Mouse (Mus musculus) adrenal gland (tissue): Measurements from ENCODE around the gene Pabpc1l.
"Not testable (repeated sequence)": the region's sequence is repeated elsewhere in the genome, so short reads cannot be mapped to it uniquely, and the experiment has no call there.

ENCODE experiments used
- intact Hi-C: fragments of 180-260 bp; cut with DNase I; formaldehyde crosslinking; loops from one replicate; pipeline ENCODE4 v1.15.1; 2025

Gene Pabpc1l

DNA sequence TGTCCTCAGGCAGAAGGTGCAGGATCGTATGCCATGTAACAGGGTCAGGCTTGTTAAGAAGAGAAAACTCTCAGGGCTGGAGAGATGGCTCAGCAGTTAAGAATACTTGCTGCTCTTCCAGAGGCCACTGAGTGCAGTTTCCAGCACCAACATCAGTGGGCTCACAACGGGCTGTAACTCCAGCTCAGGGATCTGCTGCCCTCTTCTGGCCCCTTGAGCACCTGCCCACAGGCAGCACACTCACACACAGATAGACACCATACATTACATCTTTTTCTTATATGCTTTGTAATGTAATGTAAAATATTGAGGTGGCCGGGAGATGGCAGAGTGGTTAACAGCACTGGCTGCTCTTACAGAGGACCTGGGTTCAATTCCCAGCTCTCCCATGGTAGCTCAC, 7.7 kb downstream of the Pabpc1l start:
- intact Hi-C loops: no loop called here

DNA sequence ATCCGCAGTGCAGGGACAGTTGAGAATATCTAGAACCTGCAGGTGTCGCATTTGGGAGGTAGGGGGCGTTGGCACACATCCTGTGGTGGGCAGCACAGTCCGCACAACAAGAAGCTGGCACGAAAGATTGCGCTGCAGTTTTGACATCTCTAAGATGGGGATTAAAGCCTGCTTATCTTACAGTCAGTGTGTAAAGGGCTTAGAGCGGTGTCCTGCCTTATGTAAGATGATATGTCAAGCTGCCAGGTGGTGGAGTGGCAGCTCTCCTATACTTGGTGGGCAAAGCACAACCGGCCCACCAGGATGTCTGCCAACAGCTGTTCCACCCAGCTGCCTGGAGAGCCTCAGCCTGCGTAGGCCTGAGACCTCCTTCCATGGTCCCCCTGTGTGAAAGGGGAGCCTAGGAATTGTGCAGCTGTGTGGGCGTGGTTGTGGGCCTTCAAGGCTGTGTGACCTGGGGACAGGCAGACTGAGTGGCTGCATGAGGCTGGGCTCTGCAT, 11.3 kb downstream of the Pabpc1l start:
- intact Hi-C loops: no loop called here

DNA sequence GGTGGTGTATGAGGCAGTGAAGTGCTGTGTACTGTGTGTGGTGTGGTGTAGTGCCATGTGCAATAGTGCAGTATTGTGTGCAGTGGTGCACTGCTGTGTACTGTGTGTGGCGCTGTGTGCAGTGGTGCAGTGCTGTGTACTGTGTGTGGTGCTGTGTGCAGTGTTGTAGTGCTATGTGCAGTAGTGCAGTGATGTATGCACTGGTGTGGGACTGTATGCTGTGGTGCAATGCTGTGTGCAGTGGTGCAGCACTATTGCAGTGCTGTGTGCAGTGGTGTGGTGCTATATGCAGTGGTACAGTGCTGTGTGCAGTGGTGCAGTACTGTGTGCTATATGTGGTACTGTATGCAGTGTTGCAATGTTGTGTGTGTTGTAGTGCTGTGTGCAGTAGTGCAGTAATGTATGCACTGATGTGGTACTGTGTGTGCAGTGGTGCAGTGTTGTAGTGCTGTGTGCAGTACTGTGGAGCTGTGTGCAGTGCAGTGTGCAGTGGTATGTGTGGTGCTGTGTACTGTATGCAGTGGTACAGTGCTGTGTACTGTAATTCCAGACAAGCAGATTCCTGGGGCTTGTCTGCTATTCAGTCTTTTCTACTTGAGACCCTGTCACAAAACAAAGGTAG, 13.3 kb downstream of the Pabpc1l start:
- intact Hi-C loops: no loop called here

DNA sequence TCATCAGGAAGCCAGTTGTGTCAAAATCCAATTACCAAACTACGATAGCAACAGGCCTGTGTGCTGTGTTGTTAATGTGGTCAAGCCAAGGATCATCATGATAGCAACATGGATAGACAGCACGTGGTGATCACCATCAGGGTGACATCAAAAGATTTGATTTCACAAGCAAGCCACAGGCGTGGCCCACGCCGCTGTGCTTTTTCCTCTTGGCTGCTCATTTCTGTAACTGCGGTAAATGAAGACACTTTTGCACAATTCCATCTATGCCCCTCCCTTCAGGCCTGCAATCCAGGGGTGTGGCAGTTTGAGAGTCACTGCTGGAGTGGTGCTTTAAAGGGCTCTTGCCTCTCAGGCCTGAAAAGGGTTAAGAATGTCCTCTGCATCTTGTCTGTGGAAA, 15.7 kb downstream of the Pabpc1l start:
- intact Hi-C loops: no loop called here

DNA sequence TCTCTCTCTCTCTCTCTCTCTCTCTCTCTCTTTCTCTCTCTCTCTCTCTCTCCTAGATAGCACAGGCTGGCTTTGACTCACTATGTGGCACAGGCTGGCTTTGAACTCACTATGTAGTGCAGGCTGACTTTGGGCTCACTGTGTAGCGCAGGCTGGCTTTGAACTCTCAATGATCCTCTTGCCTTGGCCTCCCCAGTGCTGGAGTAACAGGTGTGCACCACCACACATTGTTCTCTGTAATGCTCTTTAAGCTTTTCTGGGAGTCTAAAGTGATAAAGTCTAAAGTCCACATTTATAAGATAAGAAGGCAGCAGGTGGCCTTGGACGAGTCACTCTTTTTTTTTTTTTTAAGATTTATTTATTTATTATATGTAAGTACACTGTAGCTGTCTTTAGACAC, 16.3 kb downstream of the Pabpc1l start:
- intact Hi-C loops: no loop called here

DNA sequence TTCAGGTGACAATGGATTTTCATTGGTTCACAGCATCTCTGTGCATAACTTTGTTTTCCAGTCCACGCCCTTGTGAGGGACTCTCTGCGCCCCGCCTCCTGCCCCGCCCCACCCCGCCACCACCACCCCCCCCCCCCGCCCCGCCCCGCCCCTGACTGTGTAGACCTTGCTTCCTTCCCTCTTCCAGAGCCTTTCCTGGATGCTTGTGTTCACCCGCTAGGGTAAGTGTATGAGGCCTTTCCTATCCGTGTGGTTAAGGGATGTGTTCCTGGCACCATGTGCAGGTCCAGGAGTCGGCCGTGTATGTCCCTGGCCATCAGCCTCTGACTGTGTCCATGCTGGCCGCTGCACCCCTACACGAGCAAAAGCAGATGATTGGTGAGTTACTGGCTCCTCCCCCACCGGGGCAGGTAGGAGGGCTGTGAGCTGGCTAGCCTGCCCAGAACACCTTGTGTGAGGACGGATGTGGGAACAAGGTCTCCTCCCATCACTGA, 22.0 kb downstream of the Pabpc1l start:
- intact Hi-C loops: no loop called here

DNA sequence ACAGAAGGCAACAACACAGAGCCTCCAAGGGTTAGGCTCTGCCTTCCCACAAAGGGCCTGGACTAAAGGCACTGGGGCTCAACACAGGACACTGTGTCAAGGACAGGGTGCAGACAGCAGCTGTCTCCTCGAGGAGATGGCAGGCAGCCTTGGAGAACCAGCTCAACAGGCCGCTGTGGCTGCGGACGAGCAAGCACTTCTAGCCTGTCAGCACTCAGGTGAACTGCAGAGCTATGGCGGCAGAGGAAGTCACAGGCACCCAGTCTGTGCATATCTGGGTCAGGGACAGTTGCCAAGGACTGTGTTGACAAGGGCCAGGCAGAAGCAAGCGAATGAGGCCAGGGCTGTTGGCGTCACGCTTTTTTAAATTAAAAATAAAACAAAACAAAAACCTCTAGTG, 28.5 kb downstream of the Pabpc1l start:
- intact Hi-C loops: no loop called here

DNA sequence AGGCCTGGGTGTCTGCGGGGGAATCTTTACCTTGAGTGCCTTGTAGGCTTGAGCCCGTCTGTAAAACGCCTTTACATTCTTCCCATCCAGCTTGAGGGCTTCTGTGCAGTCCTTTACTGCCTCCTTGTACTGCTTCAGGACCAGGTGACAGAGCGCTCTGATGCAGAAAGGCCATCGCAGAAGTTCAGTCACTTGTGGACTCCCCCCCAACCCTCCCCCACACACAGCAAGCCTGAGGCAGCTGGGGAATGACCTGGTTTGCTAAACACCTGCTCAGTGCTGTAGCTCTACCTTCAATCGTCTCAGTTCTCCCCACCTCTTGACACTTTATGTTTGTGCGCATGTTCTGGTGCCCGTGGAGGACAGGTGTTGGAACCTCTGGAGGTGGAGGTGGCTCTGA, 29.4 kb downstream of the Pabpc1l start:
- intact Hi-C loops: no loop called here

DNA sequence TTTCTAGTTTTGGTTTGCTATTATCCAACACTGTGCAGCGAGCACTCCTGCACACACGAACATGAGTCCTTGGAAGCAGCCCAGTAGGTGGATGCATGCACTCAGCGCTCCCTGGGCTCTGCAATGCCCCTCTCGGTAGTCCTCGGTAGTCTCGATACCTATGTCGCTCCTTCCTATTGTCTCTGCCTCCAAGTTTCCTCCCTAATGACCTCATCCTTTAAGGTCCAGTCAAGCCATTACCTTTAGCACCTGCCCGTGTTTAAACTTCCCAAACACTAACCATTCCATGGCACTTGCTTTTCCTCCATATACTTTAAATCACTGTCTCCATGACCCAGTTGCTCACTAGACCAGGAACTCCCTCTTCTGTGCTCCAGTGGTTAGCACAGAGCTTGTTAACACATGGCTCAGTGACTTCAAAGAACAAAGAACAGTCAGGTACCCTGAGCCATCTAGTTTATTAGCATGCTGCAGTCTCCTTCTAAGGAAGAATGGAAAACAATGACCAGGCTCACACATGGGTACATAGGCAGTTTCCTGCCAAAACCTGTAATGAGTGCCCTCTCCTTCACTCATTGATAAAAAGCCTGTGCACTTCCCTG, 34.5 kb downstream of the Pabpc1l start:
- intact Hi-C loops: no loop called here

DNA sequence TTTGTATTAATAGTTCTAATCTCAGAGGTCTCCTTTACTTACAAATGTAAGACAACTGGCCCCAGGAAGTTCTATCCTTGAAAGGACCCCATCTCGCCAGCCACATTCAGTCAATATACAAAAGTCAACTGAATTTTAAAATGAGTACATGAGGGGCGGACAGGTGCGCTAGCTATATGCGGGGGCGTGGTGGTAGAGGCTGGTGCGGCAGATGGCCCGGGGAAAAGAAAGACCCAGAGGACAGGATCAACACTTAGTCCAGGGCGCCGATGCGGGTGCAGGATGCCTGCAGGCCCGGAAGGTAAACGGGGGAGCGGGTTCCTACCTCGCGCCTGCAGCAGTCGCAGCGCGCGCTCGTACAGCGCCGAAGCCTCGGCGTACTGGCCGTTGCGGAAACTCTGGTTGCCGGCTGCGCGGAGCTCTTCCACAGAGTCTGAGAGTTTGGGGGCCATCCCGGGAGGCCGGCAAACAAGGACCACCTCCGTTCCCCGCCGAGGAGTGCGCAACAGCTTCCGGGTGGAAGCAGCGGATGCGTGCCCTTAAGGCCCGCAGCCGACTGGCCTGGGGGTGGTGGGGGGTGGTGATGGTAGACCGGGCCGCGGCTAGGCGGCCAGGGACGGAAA, 45.0 kb downstream of the Pabpc1l start, which contains the start of gene Stk4:
Stk4 (plus strand) TSS at position 181 of the 623 bp plus-strand sequence.
- intact Hi-C loops: no loop called here

DNA sequence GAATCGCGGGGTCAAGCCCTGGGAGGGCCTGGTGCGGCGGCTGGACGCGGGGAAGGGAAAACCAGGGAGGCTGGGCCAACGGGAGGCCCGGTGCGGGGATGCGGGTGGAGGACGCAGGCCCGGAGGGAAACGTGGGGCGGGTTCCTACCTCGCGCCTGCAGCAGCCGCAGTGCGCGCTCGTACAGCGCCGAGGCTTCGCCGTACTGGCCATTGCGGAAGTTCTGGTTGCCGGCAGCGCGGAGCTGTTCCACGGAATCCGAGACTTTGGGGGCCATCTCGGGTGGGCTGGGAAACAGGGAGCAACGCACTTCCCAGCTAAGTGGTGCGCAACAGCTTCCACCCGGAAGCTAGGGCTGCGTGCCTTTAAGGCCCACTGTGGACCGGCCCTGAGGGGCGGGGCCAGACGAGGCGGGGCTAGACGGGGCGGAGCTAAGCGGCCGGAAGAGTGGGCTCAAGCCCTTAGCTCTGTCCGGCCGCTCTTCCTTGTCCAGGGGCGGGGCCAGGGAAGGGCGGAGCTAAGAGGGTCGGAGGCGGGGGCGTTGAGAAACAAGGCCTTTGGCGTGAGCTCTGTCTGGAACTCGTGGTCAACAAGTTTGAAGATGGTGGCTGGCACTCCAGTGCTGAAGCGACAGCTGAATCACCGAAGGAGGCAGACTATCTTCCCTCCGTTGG, 45.7 kb downstream of the Pabpc1l start, which contains the start of gene Tomm34:
Tomm34 (minus strand) TSS at position 405 of the 672 bp plus-strand sequence.
- intact Hi-C loops: no loop called here

DNA sequence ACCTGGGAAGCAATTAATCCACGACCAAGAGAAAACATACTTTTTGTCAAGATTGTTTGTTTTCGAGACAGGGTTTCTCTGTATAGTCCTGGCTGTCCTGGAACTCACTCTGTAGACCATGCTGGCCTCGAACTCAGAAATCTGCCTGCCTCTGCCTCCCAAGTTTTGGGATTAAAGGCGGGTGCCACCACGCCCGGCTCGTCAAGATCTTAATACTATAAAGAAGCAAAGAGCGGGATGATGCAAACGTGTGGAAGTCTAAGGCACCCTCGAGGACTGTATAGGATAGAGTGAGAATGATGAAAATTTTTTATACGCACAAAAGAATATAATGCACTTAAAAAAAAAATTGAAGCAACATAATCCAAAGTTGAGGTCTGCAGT, 46.2 kb downstream of the Pabpc1l start:
- intact Hi-C loops: not testable (repeated sequence)

DNA sequence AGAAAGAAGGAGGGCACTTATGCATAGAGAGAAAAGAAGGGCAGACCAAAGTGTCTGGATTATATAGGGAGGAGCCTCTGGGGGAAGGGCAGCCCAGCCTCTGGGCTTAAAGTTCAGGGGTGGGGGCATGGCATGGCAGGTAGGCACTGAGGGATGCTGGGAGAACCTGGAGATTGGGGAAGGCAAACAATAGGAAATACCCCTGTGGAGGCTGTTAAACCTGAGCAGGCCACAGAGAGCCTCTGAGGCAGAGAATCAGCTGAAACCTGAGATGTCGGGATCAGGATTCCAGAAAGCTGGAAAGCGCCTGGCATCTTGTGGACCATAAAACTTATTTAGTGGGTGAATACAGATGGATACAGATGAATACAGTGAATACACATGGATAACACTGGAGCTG, 46.9 kb downstream of the Pabpc1l start:
- intact Hi-C loops: no loop called here

DNA sequence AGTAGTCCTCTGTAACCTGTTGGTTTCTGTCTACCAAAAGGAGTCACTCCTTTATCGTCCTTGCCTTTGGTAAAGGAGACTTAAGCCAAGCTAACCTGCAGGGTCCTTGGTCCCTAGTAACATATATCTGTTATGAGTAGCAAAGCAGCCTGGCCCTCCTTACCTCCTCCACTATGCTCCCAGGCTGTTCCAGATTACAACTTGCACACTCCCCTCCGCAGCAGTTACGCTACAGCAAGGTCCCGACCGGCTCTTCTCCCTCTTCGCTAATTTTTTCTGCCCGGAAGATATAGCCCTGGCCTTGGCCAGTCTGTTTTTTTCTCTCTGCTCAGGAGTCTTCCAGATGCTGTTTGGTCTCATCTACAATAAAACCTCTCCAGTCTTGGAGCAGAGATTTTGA, 47.9 kb downstream of the Pabpc1l start:
- intact Hi-C loops: no loop called here

DNA sequence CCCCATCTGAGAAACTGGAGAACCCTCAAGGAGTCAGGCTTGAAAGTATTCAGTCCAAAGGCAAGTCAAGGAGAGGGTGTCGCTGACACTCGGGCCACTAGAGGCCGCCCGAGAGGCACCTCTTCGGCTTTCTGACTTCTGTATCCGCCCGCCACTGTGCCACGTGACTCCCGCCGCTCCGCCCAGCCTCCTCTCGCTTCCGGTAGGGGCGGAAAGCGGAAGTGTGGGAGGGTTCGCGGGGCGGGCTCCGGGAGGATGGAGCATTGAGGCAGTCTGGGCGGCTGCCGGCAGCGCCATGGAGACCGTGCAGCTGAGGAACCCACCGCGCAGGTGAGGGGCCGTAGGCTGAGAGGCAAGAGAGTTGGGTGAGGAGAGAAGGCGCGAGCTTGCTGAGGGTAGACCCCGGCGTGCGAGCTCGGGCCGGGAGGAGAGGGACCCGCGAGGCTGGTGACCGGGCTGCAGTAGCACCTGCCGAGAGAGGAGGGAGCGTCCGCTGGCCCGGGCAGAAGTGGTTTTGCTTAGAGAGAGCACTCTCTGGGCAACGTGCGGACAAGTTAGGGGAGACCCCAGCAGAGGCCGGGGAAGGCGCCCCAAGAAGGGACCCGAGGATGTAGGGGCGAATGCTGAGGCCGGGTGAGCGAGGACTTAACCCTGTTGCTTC, 48.8 kb downstream of the Pabpc1l start:
- intact Hi-C loops: no loop called here

DNA sequence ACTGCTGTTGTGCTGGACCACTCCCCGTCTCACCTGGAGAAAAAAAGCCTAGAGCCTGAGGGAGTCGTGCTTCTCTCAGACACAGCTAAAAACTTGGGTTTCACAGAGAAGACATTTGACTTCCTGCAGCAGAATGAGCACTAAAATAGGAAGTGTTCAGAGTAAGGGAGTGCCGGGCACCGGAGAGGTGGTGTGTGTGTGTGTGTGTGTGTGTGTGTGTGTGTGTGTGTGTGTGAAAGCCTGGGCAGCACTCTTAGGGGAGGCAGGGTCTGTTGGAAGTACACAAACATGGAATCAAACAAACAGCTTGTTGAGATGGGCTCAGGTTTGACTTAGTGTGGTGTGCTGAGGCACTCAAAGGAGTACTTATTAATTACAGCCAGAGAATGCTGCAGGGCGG, 49.8 kb downstream of the Pabpc1l start:
- intact Hi-C loops: no loop called here

DNA sequence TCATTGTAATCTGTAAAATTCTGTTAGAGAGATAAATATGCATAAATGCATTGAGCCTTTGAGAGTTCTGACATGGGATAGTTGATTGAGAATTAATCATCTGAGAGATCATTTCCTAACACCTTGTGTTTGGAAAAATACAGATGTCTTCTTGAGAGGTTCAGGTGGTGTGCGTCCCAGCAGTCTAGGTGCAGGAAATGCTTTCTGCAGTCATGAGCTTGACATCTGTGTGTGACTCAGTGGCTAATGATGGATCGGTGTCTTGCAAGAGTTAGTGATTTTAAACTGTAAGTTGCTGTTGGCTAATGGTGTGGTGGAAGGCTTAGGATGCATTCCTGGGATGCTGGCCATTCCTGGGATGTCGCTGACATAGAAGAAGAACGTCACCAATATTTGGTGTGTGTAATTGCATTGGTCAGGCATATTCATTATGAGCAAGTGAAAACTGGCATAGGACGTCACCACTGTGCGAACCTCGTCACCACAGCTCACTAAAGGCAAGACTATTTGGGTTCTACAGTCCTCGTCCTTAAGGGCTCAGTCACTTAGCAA, 51.7 kb downstream of the Pabpc1l start:
- intact Hi-C loops: no loop called here

DNA sequence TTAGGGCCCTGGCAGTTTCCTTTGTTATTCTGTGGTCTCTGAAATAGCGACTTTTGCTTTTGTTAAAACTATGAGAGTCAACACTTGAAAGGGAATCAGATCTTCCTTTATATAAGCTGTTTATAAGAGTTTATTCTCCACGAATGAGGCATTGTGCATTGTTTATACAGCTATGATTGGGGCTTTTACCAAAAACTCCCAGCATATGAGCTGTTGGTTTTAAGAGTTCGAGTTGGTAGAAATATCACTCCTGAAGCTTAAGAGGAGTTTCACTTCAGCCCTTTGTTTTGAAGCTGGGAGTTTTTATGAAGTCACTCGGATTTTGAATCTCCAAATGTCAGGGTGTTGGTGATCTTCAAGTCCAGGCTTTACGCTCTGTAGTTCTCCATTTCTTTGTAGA, 52.6 kb downstream of the Pabpc1l start:
- intact Hi-C loops: no loop called here

DNA sequence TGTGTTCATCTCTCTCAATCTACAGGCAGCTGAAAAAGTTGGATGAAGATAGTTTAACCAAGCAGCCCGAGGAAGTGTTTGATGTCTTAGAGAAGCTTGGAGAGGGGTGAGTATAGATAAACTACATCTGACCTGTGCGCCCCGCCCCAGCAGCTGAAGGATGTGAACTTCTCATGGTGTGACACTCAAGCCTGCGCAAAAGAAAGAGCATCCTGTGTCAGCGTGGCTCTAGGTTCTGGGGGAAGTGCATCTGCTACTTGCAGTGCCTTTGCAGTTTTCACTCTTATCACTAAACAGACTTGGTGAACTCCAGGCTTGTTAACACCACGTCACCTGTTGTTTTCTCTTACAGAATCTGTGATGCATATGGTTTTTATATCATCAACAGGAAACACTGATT, 54.2 kb downstream of the Pabpc1l start:
- intact Hi-C loops: no loop called here

DNA sequence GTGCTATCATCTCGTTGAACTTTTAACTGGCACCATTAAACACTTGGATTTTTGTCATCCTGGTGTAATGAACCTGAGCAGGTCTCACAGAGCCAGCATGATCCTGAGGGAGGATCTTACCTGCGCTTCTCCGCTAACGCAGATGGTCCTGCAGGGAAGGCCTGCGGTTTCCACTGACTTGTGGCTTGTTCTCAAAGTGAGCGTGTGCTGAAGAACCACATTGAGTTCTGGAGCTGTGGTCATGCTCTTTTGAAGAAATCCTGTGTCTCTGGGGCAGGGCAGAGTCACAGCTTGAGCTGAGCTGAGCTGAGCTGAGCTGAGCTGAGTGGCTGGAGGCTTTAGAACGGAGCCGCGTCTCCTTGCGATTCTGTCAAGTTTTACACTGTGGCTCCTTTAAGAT, 56.3 kb downstream of the Pabpc1l start:
- intact Hi-C loops: no loop called here

DNA sequence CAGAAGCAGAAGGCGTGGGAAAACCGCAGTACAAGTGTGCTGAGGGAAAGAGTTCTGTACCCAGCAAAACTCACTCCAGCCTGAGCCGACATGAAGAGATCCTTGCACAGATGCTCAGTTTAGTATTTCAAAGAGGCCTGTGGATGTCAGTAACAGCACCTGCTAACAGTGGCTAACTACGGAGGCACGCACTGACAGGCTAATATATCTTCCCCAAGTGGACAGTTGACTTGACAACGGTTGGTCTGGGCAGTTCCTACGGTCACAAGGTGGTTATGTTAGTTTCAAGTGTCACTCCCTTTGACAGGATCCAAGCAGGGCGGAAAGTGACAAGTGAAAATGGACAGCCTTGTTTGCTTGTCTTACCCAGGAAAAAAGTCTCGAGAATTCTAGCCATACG, 56.9 kb downstream of the Pabpc1l start:
- intact Hi-C loops: no loop called here
